Mouse (Mus musculus) lung, adult 2 months (tissue): ENCODE measurements around the gene Ube2i. TPM values are rescaled to one million over a fixed set of nuclear protein-coding genes. Genes with fewer than 3 reads are reported as not detected.
"Not testable (repeated sequence)": the region's sequence is repeated elsewhere in the genome, so short reads cannot be mapped to it uniquely, and the experiment has no call there.

Source experiments
- DNase-seq: peaks from one replicate; pipeline ENCODE4 v3.0.0; 2022
- H3K4me1 ChIP-seq: fragments of 200-500 bp; 2 replicates; pipeline ENCODE4 v1.6.1; 2011; ENCODE audit warnings: low read length; ENCODE audit not compliant: control insufficient read depth, insufficient read depth
- H3K4me3 ChIP-seq: fragments of 200-500 bp; replicated peaks from 2 replicates; pipeline ENCODE3; 2011; ENCODE audit warnings: low read depth, mild to moderate bottlenecking, control low read depth, low read length; ENCODE audit errors: extremely low read depth
- CTCF ChIP-seq: fragments of 200-500 bp; IDR thresholded peaks from 2 replicates; pipeline ENCODE4 v1.5.1; 2011; ENCODE audit warnings: mild to moderate bottlenecking, low read length, control low read depth; ENCODE audit not compliant: insufficient read depth
- POLR2A ChIP-seq: fragments of 200-500 bp; IDR thresholded peaks from 2 replicates; pipeline ENCODE4 v1.6.1; 2011; ENCODE audit warnings: low read depth, mild to moderate bottlenecking, control low read depth, low read length, borderline replicate concordance; ENCODE audit errors: extremely low read depth
- WGBS: fragments of 180-500 bp; shearing (Covaris S2); methylation state at CpG from one replicate; pipeline ENCODE4 v1.1.7; 2018; 5-methylcytosine and 5-hydroxymethylcytosine counted together
- polyA plus RNA-seq: library from polyadenylated mRNA; depleted of rRNA; stranded (reverse); fragments of >200 nt; gene quantifications from 2 replicates; pipeline ENCODE4 v1.2.3, GENCODE M21; 2012

Gene Ube2i
- polyA plus RNA-seq, 1 experiment: 178 TPM

- TF ChIP-seq POLR2A (no peak), CTCF (no peak)
- Histone ChIP-seq H3K4me3 (no peak overlapping the region), H3K4me1 (no peaks in the 10 kb centered on the region)
- no peak for DNase-seq
- WGBS: 82% methylated on average over 9 of the region's 9 CpGs
These were observed 38.8 kb downstream of the Ube2i start for GRCm38 (mm10) chr17:25235635-25236034.

GRCm38 (mm10) chr17:25231621-25232020 lies 42.8 kb downstream of the Ube2i start:
- not testable (repeated sequence) for H3K4me3 ChIP-seq, H3K4me1 ChIP-seq, DNase-seq
- WGBS: 92% methylated on average over 6 of the region's 11 CpGs

DNA sequence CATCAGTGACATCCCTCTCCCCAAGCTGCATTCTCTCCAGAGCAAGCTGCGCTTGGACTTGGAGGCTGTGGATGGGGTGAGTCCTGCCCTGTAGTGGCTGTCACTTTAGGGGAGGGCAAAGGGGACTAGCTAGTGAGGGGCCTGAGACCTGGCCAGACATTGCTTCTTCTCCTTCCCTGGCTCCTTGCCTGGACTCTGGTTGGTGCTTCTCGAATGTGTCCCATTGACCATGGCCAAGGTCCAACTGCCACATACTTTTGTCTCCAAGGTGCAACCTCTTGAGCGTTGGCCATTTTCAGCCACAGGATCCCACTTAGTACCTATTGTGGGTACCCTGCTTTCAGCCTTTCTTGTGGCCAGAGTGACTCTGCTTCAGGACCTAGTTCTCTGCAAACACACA lies 43.7 kb downstream of the Ube2i start:
- WGBS: 58% methylated on average over 3 of the region's 3 CpGs
- TF ChIP-seq POLR2A: no peak
- TF ChIP-seq CTCF: no peak
- no peak for DNase-seq
- no peak overlapping the region for H3K4me3 ChIP-seq
- no peaks in the 10 kb centered on the region for H3K4me1 ChIP-seq

GRCm38 (mm10) chr17:25230014-25230655 lies 44.3 kb downstream of the Ube2i start:
- not testable (repeated sequence) for H3K4me3 ChIP-seq, H3K4me1 ChIP-seq
- peak; percentile 33 for DNase-seq
- 51% methylated on average over 17 of the region's 17 CpGs for WGBS

- 85% methylated on average over 5 of the region's 5 CpGs for WGBS
- TF ChIP-seq CTCF: no peak
- TF ChIP-seq POLR2A: no peak
- DNase-seq: no peak
- Histone ChIP-seq H3K4me1 (peaks cover 4% of the 10 kb centered on the region; the same call in 1 of the 2 replicates), H3K4me3 (no peak overlapping the region)
These were observed 46.4 kb downstream of the Ube2i start for GRCm38 (mm10) chr17:25227991-25228390.

DNA sequence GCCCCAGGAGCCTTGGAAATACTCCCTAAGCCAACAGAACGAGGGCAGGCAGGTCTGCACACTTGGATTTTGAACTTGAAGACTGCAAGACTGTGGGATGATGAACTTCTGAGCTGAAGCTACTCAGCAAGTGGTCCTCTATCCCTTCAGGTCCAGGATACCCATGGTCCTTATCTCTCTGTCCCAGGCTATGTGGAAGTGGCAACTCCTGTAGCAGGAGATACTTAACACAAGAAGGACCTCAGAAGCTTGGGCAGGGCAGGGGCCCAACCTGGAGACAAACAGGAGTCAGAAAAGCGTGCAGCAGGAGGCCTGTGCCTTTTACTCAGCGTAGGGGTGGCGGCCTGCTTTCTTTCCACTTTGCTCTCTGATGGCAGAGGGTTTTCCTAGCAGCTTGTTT lies 48.8 kb downstream of the Ube2i start:
- WGBS: 86% methylated on average over 4 of the region's 4 CpGs
- DNase-seq: no peak
- H3K4me1 ChIP-seq: peaks cover 11% of the 10 kb centered on the region
- no peak for TF ChIP-seq POLR2A
- no peak for TF ChIP-seq CTCF
- no peak overlapping the region for H3K4me3 ChIP-seq

- no peak overlapping the region for H3K4me3 ChIP-seq
- 89% methylated on average over 7 of the region's 7 CpGs for WGBS
These were observed 49.7 kb downstream of the Ube2i start for GRCm38 (mm10) chr17:25224586-25225222.

DNA sequence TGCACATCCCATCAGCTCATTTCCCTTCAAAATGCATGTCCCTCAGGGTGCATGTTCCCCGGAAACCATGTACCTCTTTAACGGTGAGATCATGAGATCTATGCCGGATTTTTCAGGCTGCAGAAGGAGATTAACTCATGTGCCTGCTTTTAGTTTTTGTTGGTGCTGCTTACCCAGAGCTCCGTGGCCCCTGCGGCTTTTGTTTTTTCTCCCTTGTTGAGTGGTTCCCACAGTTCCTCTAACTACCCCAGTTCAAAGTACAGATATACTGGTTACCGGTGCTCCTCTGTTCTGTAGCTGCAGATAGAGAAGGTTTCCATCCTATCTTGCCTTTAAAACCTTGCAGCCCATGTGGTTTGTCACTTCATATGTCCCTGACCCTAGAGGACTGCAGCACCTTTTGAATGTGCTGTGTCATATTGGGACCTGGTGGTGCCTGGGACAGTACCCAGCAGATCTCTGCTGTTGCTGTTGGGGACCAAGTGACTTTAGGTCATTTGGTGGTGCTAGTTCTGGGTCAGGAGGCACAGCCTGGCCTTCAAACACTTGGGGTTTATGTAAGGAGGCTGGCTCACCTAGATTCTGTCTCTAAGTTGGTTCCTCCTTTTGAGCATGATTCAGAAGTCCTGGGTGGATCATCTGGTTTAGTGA lies 51.3 kb downstream of the Ube2i start:
- peaks cover 11% of the 10 kb centered on the region for H3K4me1 ChIP-seq
- 52% methylated on average over 6 of the region's 6 CpGs for WGBS
- no peak for DNase-seq
- no peak overlapping the region for H3K4me3 ChIP-seq
- TF ChIP-seq POLR2A (no peak), CTCF (no peak)

More at GRCm38 (mm10) chr17:25224586-25225222, 49.7 kb downstream of the Ube2i start:
- H3K4me1 ChIP-seq: peaks cover 11% of the 10 kb centered on the region
- no peak for DNase-seq
- TF ChIP-seq CTCF (no peak), POLR2A (no peak)

GRCm38 (mm10) chr17:25222504-25222940 lies 51.9 kb downstream of the Ube2i start:
- not testable (repeated sequence) for H3K4me3 ChIP-seq
- H3K4me1 ChIP-seq: peaks cover 11% of the 10 kb centered on the region
- WGBS: 29% methylated on average over 17 of the region's 28 CpGs
- peak; percentile 18 for DNase-seq

DNA sequence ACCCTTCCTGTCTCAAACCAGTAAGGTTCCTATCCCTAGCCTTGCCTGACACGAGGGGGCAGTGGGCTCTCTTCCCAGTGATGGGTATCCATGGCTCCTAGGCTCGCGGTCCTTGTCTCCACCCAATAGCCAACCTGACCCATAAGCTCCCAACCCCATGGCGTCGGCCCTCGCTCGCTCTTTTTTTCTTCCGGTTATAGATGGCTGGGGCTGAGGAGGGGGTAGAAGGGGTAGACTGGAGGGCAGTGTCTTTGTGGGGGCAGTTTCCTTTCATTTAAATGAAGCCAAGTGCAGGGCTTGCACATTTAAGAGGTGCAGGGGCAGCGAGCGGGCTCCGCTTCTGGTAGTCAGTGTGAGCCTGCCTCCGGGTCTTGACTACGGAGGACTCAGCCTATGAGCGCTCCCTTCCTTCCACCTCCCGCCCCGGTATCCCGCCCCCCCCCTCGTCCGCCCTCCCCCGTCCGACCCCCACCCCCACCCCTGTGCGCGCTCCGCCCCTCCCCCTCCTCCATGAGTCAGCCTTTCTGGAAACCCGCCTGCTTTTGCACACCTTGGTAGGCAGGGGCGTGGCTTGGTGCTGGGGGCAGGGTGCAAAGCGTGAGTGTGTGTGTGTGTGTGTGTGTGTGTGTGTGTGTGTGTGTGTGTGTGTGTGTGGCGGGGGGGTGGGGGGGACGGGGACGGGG lies 52.5 kb downstream of the Ube2i start:
- no peak for TF ChIP-seq CTCF
- no peak for TF ChIP-seq POLR2A

More for the DNA sequence above, 52.5 kb downstream of the Ube2i start:
- Histone ChIP-seq H3K4me3 (peak overlapping the region; percentile 52), H3K4me1 (peaks cover 11% of the 10 kb centered on the region)
- peak; percentile 56 for DNase-seq
- WGBS: 11% methylated on average over 21 of the region's 30 CpGs
